Mouse (Mus musculus) kidney, adult 2 months (tissue): ENCODE measurements around the gene Rab36. TPM values are rescaled to one million over a fixed set of nuclear protein-coding genes. Genes with fewer than 3 reads are reported as not detected.

ENCODE experiments used
- DNase-seq: peaks from one replicate; pipeline ENCODE4 v3.0.0; 2021
- H3K27ac ChIP-seq: fragments of 200-500 bp; 2 replicates; pipeline ENCODE4 v1.5.1; 2012; ENCODE audit warnings: low read depth, low read length, control low read depth, inconsistent platforms; ENCODE audit not compliant: insufficient read depth
- H3K27me3 ChIP-seq: fragments of 200-500 bp; replicated peaks from 2 replicates; pipeline ENCODE4 v1.6.1; 2012; ENCODE audit warnings: mild to moderate bottlenecking, moderate library complexity, low read length, inconsistent platforms; ENCODE audit not compliant: control insufficient read depth, insufficient read depth
- H3K36me3 ChIP-seq: fragments of 200-500 bp; 2 replicates; pipeline ENCODE4 v1.6.1; 2012; ENCODE audit warnings: mild to moderate bottlenecking, moderate library complexity, low read length, inconsistent platforms; ENCODE audit not compliant: control insufficient read depth, insufficient read depth
- H3K4me1 ChIP-seq: fragments of 200-500 bp; 2 replicates; pipeline ENCODE4 v1.6.1; 2011; ENCODE audit warnings: low read length; ENCODE audit not compliant: control insufficient read depth, insufficient read depth
- H3K4me3 ChIP-seq: fragments of 200-500 bp; 2 replicates; pipeline ENCODE4 v1.5.1; 2011; ENCODE audit warnings: mild to moderate bottlenecking, low read depth, low read length, control low read depth; ENCODE audit not compliant: insufficient read depth
- CTCF ChIP-seq: fragments of 200-500 bp; conservative IDR thresholded peaks from 2 replicates; pipeline ENCODE4 v1.5.1; 2011; ENCODE audit warnings: low read depth, mild to moderate bottlenecking, control low read depth, low read length, moderate library complexity, mixed read lengths; ENCODE audit not compliant: insufficient read depth, insufficient read length
- POLR2A ChIP-seq: fragments of 200-500 bp; IDR thresholded peaks from one replicate; pipeline ENCODE4 v1.6.1; 2011; ENCODE audit warnings: low read depth, low read length, control low read depth
- WGBS: fragments of 180-500 bp; shearing (Covaris S2); methylation state at CpG from one replicate; pipeline ENCODE4 v1.1.7; 2018; 5-methylcytosine and 5-hydroxymethylcytosine counted together
- polyA plus RNA-seq: library from polyadenylated mRNA; depleted of rRNA; stranded (reverse); fragments of >200 nt; gene quantifications from 2 replicates; pipeline ENCODE4 v1.2.3, GENCODE M21; 2012

The Rab36 gene
- polyA plus RNA-seq, 1 experiment: 9.5 TPM

GRCm38 (mm10) chr10:75070281-75070976 is 33.6 kb downstream of the Rab36 start:
- peaks cover 16% of the 10 kb centered on the region; the same call in 1 of the 2 replicates for H3K4me1 ChIP-seq
- no peak for DNase-seq
- WGBS: 57% methylated on average over 11 of the region's 11 CpGs
- H3K27me3 ChIP-seq: no peaks in the 10 kb centered on the region
- no peak for TF ChIP-seq POLR2A
- no peak for TF ChIP-seq CTCF
- H3K4me3 ChIP-seq: no peak overlapping the region
- H3K27ac ChIP-seq: no peak overlapping the region
- no peaks in the 10 kb centered on the region for H3K36me3 ChIP-seq

- Histone ChIP-seq H3K36me3 (no peaks in the 10 kb centered on the region), H3K4me3 (no peak overlapping the region), H3K4me1 (peaks cover 7% of the 10 kb centered on the region; the same call in 1 of the 2 replicates), H3K27ac (no peak overlapping the region), H3K27me3 (no peaks in the 10 kb centered on the region)
- TF ChIP-seq POLR2A: no peak
- TF ChIP-seq CTCF: no peak
- WGBS: 66% methylated on average over 5 of the region's 5 CpGs
- no peak for DNase-seq
These were observed 38.8 kb downstream of the Rab36 start for GRCm38 (mm10) chr10:75075665-75076064.

GRCm38 (mm10) chr10:75078174-75079128 is 41.6 kb downstream of the Rab36 start:
- H3K4me1 ChIP-seq: peaks cover 7% of the 10 kb centered on the region; the same call in 1 of the 2 replicates
- H3K4me3 ChIP-seq: no peak overlapping the region
- H3K27ac ChIP-seq: no peak overlapping the region
- TF ChIP-seq CTCF (no peak), POLR2A (no peak)
- no peaks in the 10 kb centered on the region for H3K36me3 ChIP-seq
- no peak for DNase-seq
- H3K27me3 ChIP-seq: no peaks in the 10 kb centered on the region
- WGBS: 64% methylated on average over 14 of the region's 14 CpGs

- WGBS: 81% methylated on average over 1 of the region's 1 CpGs
- TF ChIP-seq CTCF (no peak), POLR2A (no peak)
These were observed 48.5 kb downstream of the Rab36 start for GRCm38 (mm10) chr10:75085330-75085729.

GRCm38 (mm10) chr10:75088471-75088870 is 51.6 kb downstream of the Rab36 start:
- DNase-seq: no peak
- Histone ChIP-seq H3K4me1 (0 out of 2 replicates have a peak, but pooled peaks cover 4% of the 10 kb centered on the region), H3K27ac (no peak overlapping the region), H3K27me3 (no peaks in the 10 kb centered on the region), H3K4me3 (no peak overlapping the region), H3K36me3 (no peaks in the 10 kb centered on the region)
- 91% methylated on average over 4 of the region's 4 CpGs for WGBS
- no peak for TF ChIP-seq POLR2A
- TF ChIP-seq CTCF: no peak

More at GRCm38 (mm10) chr10:75085330-75085729, 48.5 kb downstream of the Rab36 start:
- Histone ChIP-seq H3K4me3 (no peak overlapping the region), H3K4me1 (no peaks in the 10 kb centered on the region), H3K27ac (no peak overlapping the region), H3K27me3 (no peaks in the 10 kb centered on the region), H3K36me3 (no peaks in the 10 kb centered on the region)
- no peak for DNase-seq

GRCm38 (mm10) chr10:75091478-75092152 is 54.8 kb downstream of the Rab36 start:
- Histone ChIP-seq H3K27ac (no peak overlapping the region), H3K4me3 (no peak overlapping the region), H3K36me3 (no peaks in the 10 kb centered on the region), H3K4me1 (peaks cover 15% of the 10 kb centered on the region), H3K27me3 (no peaks in the 10 kb centered on the region)
- DNase-seq: peak; percentile 35
- 50% methylated on average over 10 of the region's 10 CpGs for WGBS
- TF ChIP-seq POLR2A (no peak), CTCF (no peak)
